Mouse (Mus musculus) heart, adult 11 months (tissue): ENCODE measurements around the gene Csde1.

Experiments
- DNase-seq: peaks from one replicate; pipeline ENCODE4 v3.0.0; 2022

Csde1 gene

DNA sequence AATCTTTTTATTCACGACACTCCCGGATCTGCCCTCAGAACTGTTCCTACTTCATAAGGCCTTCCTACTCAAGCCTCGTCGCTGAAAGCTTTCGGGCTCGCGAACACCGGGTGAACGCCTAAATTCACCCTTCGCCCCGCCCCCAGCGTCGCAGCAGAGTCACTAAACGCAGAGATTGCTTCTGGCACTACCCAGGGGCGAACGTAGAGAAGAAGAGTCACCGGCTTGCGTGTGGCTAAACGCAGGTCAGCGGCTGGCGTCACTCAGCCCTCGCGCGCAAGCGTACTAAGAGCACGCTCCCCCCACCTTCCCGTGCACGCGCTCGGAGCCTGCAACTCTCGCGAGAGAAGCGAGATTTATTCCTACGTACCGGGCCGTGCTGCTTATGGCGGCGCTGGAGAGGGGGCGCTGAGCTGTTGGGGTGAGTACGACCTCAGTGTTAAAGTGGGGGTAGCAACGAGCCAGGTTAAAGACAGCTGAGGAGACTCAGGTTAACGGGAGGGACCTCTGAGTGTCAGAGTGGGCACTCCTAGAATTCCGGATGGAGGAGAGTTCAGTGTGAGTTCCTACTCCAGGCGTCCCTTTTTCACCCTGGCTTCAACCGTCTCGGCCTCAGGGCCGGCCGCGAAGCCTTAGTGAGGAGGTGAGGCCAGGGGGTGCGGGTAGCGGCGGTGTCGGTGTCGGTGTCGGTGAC is at the start of gene Csde1:
Gene Csde1 (plus strand): TSS at position 178 of the 694 bp plus-strand sequence.
- peak; percentile 100 for DNase-seq

DNA sequence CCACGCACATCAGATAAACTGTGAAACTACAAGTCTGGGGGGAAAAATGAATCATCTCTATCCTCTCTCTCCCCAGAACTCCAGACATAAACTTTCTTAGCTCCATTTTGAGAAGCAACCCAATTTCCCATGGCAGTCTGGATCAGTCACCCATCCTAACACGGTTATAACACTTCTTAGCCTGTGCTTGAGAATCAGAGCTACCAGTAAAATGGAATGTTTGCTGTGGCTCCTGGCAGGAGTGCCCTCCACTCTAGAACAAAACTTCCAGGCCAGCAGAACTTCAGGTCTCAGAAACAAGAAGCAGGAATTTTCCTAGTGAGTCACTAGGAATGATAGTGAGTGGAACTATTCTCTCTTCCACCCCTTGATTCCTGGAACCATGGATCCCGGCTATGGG is 49.7 kb upstream of the Csde1 start:
- DNase-seq = no peak

DNA sequence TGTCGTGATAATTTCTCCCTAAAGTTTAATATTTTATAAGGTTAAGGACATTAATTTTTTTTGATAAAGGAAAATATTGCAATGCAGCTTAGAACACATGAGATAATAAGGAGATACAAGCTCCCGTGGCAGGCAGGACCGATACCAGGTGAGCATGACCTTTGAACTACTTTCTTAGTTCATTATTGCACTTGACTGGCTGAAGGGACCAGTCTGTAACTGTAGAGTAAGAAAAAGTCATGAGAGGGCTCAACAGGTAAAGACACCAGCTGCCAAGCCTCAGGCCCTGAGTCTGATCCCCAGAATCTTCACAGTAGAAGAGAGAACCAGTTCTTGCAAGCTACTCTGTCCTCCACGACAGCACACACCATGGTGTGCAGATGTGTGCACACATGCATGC is 43.3 kb upstream of the Csde1 start:
- DNase-seq = peak; percentile 34

DNA sequence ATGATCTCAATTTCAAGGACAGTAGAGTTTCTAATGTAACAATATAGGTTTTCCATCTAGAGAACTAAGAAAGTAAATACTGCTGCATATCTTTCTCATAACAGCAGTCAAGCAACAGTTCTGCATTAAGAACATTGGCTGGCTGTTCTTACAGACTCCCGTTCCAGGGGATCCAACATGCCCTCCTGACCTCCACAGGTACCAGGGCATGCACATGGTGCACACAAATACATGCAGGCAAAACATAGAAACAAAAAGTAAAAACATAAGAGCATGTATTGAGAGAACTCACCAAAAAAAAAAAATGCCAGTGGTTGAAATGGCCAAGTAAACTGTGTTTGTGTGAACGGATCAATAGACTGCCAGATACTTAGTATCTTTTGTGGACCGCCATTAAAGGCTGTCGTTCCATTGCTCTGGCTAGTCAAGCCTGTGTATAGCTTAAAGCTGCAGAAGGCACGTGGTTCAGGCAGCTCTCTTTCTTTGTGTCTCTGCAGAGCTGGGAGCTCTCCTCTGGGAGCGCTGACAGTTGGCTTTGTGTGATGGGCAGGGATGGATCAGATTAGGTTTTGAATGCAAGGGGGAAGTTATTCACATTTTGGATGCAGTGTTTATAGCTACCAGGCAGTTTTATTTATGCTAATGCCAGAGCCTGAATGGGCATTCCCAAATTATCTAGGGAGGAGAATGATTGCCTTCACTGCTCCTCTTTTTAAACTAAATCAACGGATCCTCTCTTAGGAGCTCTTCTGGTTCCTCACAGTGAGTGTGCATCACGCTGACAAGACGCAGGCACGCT is 40.5 kb upstream of the Csde1 start:
- DNase-seq = peak; percentile 46

DNA sequence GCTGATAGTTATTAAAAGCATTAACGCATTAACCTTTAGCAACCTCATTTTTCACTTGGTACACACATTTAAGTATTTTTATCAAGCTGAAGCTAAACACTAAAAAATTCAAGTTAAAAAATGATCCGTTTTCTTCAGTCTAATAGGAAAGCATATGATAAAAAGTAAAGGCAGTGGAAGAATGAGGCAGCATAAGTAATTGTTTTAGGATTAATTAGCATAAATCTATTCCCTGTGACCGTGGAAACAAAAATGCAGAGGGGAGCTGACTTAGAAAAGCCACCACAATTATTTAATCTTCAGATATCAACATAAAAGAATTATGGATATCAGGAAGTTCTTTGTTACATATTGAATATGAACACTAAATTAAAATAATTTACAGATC is 39.9 kb upstream of the Csde1 start:
- DNase-seq = no peak

DNA sequence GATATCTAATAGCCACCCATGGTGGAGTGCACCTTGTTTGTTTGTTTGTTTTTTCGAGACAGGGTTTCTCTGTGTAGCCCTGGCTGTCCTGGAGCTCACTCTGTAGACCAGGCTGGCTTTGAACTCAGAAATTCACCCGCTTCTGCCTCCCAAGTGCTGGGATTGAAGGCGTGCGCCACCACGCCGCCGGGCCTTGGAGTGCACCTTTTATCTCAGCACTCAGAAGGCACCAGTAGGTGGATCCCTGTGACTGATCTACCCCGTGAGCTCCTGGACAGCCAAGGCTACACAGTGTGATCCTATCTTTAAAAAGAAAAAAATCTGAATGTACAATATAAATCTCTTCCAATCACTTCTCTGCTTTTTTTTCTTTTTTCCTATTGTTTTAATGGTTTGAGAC is 29.2 kb upstream of the Csde1 start:
- DNase-seq = peak; percentile 50

DNA sequence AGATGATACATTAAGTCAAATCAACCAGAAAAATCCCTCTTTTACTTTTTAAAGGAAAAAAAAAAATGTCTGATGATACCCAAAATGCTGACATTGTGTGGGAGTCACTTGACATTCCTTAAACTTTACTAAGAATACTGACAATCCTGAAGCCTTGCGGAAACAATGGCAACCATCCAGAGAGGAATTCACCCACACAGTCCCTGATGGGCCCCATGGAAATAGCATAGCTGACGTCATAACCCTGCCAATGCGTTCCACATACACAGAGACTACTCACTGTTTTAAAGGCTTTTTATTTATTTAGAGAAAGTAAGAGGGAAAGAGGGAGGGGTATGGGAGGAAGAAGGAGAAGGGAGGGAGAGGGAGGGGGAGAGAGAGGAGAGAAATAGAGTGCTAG is 27.3 kb upstream of the Csde1 start:
- peak; percentile 64 for DNase-seq

DNA sequence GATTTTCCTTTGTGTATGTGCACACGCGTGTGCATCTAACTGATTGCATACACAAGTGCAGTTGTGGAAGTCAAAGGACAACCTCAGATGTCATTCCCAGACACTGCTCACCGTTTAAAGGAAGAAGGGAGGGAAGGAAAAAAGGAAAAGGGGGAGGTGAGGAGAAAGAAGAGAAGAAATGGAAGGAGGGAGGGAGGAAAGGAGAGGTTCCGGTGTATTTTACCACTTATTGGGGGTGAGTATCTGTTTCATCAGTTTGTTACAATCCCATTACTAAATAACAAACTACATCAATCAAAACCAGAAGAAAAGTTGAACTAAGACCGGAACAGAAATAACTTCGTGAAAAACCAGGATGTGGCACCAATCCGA is 25.0 kb upstream of the Csde1 start:
- no peak for DNase-seq

DNA sequence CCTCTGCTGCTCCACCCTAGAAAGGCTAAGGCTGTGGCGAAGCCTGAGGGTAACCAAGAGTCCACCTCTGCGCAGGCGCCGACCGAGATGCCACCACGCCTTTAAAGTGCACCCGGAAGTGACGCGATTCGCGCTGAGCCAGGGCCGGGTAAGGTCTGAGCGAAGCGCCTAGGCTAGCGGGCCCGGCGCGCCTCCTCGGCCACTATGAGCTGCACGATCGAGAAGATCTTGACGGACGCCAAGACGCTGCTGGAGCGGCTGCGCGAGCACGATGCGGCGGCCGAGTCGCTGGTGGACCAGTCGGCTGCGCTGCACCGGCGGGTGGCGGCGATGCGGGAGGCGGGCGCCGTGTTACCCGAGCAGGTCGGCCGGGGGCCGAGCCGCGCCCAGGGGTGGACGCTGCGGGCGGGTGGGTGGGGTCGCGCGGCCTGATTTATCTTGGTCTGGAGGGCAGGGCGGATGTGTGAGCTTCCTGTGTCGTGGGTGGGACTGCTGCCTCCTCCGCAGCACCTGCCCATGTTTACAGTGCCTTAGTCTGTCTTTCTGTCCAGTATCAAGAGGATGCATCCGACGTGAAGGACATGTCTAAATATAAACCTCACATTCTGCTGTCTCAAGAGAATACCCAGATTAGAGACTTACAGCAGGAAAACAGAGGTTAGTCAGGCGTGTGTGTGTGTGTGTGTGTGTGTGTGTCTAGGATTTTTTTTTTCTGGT is 24.5 kb upstream of the Csde1 start, which contains the start of gene Sike1:
Gene Sike1 (plus strand): TSS at position 104 of the 717 bp plus-strand sequence.
- DNase-seq = peak; percentile 100

DNA sequence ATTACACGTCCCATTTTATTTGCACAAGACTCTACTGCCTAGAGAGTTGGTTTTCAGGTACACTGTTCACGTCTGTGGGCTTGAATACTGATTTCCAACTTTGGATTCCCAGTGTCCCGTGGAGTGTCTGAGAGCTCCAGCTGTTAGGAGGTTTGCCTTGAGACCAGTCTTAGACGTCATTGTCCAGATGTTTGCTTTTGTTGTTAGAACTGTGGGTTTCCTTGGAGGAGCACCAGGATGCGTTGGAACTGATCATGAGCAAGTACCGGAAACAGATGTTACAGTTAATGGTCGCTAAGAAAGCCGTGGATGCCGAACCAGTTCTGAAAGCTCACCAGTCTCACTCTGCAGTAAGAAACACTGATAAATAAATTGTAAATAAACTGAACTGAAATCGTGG is 23.2 kb upstream of the Csde1 start:
- peak; percentile 95 for DNase-seq

DNA sequence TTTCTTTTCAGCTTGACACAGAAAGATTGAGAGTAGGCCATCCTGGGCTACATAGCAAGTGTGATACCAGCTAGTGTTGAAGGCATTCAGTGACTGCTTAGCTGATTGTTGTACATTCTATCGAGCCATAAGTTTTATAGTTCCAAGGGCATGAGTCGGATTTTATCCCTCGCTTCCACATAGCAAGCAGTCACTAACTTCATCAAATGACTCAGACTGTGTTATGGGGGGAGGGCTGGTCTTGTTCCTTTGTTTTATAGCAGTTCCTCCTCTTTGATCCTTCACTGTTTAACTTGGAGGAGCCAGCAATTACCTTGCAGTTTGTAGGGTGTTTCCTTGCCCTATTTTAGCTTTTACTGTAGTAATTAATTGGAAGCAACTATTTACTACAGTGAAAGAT is 22.6 kb upstream of the Csde1 start:
- DNase-seq = peak; percentile 59

DNA sequence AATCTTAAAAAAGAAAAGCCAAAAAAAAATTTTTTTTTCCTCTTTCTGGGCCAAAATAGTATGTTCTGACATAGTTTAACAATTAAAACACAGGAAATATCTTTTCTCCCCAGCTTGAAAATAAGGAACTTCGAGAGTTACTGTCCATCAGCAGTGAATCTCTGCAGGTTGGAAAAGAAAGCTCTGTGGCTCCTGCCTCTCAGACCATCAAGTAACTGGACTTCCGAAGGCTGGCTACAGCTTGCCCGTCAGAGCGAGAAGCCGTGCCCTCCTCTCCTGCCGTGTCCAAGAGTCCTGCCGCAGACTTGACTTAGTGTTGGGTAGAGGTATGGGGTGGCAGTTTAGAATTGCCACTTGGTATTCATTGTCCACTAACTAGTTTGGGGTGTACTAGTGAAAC is 18.6 kb upstream of the Csde1 start:
- peak; percentile 59 for DNase-seq

DNA sequence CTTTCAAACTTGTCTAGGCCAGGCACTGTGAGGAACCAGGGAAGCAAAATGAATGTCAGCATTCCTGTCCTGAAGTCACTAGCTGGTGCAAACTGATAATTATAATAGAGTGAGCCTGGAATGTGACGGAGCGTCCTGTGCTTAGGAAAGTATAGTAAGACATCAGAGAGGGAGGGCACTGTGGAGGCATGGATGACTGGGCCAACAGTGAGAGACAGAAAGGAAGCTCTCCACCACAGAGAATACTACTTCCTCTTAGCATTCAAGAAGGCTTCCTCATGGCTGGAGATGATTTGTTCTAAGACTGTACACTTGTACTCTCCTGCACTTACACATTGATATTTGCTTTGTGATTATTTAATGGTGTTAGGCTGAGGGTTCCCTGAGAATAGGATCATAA is 2.9 kb upstream of the Csde1 start:
- DNase-seq = no peak

DNA sequence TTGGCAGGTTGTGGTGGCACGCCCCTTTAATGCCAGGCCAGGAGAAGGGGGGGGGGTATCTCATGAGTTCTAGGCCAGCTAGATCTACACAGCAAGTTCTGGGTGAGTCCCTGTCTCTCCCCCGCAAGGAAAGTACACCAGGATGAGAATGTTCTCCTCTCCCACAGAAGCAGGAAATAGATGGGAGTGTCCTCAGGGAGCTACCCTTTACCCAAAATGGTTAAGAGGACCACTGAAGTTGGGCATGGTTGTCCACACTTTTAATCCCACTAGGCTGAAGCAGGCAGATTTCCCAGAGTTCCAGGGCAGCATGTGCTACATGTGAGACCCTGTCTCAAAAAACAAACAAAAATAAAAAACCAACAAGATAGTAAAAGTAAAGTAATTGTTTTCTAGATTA is 764 bp upstream of the Csde1 start:
- peak; percentile 63 for DNase-seq

DNA sequence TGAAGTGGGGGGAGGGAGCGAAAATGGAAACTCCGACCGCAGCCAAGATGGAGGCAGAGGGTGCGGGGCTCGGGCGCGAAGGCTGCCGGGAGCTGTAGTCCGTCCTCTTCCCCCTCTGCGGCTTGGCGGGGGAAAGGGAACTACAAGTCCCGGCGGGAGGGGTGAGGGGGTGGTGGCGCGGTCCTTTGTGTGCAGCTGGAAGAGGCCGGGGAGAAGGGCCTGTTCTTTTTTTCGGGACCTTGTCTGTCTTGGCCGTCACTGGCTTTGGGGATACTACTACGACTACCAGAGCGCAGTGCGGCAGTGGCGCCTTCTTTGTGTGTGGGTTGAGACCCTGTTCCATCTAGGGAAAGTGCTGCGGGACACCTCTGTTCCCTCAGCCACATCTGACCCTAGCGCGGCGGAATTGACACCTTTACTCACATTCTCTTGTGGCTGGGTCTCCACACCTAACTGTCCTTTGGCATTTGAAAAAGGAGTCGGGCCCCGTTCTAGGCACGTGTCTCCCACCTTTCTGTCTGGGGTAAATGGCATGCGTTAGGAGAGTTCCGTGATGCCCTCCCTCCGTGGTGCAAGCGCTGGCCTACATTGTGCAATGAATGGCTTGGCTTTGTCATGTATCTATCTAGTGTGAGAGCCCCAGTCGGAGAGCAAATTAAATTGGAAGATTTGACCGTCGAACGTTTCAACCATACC is 865 bp downstream of the Csde1 start:
- DNase-seq = peak; percentile 99

DNA sequence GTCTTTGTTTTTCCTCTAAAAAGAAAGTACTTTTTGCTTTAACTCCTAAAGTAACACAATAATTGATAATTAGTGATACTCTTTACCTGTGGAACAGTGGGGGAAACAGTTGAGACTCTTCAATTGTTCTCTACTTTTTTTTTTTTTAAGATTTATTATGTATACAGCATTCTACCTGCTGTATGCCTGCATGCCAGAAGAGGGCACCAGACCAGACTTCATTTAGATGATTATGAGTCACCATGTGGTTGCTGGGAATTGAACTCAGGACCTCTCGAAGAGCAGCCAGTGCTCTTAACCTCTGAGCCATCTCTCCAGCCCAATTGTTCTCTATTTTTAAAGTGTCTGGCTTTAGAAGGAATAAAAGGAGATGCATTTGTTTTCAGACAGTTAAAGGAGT is 5.9 kb downstream of the Csde1 start:
- no peak for DNase-seq

DNA sequence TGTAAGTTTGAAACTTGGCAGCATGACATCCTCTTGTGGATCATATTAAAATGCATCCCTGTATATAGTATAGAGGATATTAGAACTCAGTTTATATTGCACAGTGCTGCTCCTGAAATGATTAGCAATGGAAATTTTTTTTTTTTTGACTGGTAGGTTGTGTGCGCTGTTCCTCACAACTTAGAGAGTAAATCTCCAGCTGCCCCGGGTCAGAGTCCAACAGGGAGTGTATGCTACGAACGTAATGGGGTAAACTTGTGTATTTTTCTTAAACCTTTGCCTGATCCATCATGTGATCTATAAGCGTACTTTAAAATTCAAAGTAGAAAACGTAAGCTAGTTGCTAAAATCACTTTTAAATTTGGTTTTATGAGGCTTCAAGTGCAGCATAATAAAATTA is 20.1 kb downstream of the Csde1 start:
- DNase-seq = peak; percentile 11

DNA sequence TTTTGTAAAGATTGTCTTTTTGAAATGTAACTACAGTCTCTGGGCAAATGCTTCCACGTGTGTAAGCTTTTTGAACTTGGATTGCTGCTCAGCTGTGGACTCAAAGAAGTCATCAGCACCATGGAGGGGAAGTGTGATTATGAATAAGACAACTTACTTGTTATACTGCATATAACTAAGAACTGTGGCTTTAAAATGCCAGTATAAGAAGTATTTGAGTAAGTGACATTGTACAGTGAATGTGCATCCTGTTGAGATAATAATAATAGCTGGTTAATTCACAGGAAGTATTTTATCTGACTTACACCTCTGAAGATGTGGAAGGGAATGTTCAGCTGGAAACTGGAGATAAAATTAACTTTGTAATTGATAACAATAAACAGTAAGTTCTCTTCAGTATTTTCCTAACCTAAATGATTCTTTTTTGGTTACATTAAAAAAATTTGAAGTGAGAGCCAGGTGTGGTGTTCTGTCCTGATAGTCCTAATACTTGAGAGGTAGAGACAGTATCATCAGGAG is 20.7 kb downstream of the Csde1 start:
- DNase-seq = no peak

DNA sequence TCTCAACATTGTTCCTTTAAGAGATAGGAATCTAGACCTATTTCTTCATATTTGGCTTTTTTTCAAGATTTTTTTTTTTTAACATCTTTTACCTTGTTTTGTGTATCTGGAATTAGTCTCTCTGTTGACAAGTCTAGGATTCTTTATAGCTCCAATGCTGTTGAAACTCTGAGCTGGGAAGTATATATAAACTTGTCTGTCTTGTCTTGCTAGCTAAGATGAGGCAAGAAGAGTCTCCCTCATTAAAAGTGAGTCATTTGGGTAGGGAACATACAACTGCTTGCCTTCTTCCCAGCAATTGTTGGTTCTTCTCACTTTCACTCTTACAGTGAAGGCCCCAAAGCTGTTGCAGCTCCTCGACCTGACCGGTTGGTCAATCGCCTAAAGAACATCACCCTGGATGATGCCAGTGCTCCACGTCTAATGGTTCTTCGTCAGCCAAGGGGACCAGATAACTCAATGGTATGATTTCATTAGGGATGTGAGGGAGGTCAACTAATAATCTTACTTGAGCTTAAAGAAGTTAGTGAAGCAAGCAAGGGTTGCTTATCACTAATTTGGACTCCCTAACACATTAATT is 35.9 kb downstream of the Csde1 start:
- DNase-seq = peak; percentile 80

DNA sequence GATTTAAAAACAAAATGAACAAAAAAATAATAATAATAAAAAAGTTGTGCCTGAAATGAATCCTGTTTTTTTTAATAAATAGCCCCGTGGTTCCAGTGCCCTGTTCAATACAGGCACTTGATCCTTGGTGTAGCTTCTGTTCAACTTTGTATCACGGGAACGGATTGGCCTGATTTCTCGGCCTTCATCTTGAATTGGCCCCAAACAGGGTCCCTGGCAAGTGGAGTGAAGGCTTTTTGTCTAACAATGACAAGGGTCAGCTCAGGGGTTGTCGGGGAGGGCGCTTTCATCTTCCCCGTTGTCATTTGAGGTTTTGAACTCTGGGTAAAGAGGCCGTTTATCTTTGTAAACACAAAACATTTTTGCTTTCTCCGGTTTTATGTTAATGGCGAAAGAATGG is 37.5 kb downstream of the Csde1 start:
- DNase-seq = no peak

DNA sequence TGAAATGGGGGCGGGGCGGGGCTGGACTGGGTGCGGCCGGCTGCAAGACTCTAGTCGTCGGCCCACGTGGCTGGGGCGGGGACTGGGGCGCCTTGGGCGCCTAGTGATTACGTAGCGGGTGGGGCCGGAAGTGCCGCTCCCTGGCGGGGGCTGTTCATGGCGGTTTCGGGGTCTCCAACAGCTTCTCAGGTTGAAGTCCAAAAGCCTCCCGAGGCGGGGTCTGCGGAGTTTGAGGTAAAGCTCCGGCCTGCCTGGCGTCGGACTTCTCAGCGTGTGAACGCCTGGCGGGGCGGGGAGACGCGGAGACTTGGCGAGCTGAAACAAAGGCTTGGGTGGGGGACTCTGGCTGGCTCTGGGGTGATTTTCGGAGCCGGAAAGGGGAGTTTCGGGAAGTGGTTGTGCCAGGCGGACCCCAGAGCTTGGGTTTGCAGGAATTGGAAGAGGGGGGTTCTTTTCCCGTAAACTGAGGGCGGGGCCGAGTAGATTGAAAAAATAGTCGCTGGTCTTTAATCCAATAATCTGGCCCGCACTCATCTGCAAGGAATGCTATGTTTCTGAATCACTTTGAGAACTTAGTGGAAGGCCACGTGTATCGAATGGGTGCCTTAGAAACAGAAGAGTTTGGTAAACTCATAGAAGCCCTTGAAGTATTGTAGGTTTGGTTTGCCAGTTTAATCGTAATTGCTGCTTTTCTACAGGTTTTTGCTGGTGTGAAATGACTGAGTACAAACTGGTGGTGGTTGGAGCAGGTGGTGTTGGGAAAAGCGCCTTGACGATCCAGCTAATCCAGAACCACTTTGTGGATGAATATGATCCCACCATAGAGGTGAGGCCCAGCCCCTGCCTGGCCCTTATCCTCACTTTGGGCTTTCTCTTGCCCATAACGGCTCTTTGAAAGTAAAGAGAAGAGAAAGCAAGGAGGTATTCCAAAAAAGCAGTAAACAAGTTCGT is 38.3 kb downstream of the Csde1 start, which contains the start of gene Nras:
Gene Nras (plus strand): TSS at position 79 of the 951 bp plus-strand sequence.
- peak; percentile 99 for DNase-seq
